Mouse (Mus musculus): Measurements from ENCODE around the gene Tex26. TPM values are rescaled to one million over a fixed set of nuclear protein-coding genes. Genes with fewer than 3 reads are reported as not detected.

Gene Tex26
- not detected for polyA plus RNA-seq (2017; shearing (Covaris generic))

DNA sequence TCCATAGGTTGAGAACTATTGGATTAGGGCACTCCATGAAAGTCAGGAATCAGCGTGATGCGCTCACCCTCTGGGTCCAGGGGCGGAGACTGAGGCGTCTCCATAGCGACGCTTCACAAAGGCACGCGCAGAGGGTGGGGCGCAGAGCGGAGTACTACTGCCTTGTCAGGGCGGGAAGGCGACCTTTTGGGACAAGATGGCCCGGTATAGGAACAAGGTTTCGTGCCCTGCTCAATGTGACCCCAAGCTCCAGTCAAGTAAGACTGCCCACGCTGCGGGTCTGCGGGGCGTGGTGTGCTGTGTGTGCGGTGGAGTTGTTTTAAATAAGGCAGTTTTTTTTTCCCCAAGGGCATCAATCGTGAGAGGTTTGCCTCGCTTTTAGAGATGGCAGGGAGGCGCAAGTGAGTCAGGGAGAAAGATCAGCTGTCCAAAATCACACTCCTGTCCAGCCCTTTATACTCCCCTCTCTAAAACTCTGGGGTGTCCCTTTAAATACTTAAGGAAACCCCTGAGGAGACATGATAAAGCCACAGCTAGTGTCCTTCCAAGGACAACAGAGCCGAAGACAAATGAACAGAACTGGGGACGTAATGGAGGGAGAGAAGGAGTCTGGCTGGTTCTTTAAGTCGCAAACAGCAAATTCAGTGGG lies at the start of gene Tex26:
TSS of gene Tex26 (plus strand) at position 130 of the 649 bp plus-strand sequence.

DNA sequence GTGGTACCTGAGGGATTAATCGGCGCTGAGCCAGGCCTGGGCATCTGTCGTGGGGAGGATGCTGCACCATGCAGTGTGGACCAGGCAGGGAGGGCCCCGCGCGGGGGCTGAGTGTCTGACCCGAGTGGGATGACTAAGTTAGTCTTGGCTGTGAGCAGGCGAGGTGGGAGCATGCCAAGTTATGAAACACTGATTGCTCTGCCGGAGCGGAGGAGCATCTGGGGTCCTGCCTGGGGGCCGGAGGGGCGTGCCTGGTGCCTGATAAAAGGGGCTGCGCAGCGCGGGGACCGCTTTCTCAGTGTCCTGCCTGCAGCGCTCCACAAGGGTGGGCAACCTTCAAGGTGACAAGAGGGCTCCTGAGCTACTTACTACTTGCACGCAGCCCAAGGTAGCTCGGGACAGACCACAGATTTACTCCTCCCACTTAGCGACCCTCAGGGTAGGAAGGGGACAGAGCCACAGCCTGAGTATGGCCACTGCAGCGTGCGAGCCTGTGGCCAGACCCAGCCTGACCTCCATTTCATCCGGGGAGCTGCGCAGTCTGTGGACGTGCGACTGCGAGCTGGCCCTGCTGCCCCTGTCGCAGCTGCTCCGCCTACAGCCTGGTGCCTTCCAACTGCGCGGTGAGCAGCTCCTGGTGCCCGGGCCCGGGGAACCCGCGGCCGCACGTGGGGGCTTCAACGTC lies 27.8 kb upstream of the Tex26 start, which contains the start of gene Medag:
TSS of gene Medag (plus strand) at position 241 of the 685 bp plus-strand sequence.

Other genes starting within 250 kb of the Tex26 start
- gene Alox5ap, start 174.9 kb upstream of the Tex26 start, polyA plus RNA-seq (2017; shearing (Covaris generic)): 1 to 10 TPM in 1 of 2 experiments, under 1 TPM in 1; 0.33 to 9.6 TPM
- gene Medag, start 27.9 kb upstream of the Tex26 start, polyA plus RNA-seq (2017; shearing (Covaris generic)): 1 to 10 TPM; 2.5 to 4.2 TPM
- gene Wdr95, start 89.0 kb downstream of the Tex26 start, polyA plus RNA-seq (2017; shearing (Covaris generic)): under 1 TPM in 1 of 2 experiments, not detected in 1; 0.94 TPM
- gene Hsph1, start 196.7 kb downstream of the Tex26 start, polyA plus RNA-seq (2017; shearing (Covaris generic)): 100 to 1,000 TPM in 1 of 2 experiments, 10 to 100 TPM in 1; 73.3 to 101 TPM
- 1 to 10 TPM; 1.9 to 2.9 TPM for gene B3glct, start 238.6 kb downstream of the Tex26 start, polyA plus RNA-seq (2017; shearing (Covaris generic))

Measured in inflammation-experienced regulatory T-cells (primary cell).